Mouse (Mus musculus): ENCODE measurements around the gene Gne.
A peak's percentile ranks its signal among the peaks of the same experiment; 100 is the strongest.
"Not testable (repeated sequence)": the region's sequence is repeated elsewhere in the genome, so short reads cannot be mapped to it uniquely, and the experiment has no call there.

The Gne gene

GRCm38 (mm10) chr4:44072146-44072872 lies 11.7 kb downstream of the Gne start:
- DNase-seq, result peak; percentile 96

- no peak for DNase-seq
Observed at GRCm38 (mm10) chr4:44071741-44072145, 12.2 kb downstream of the Gne start.

- no peak for DNase-seq
Observed at GRCm38 (mm10) chr4:44070641-44071040, 13.3 kb downstream of the Gne start.

- DNase-seq, result no peak
Observed at GRCm38 (mm10) chr4:44069411-44069810, 14.6 kb downstream of the Gne start.

GRCm38 (mm10) chr4:44068736-44069135 lies 15.2 kb downstream of the Gne start:
- peak; percentile 11 for DNase-seq

GRCm38 (mm10) chr4:44066891-44067290 lies 17.1 kb downstream of the Gne start:
- DNase-seq, result no peak

GRCm38 (mm10) chr4:44065355-44066025 lies 18.5 kb downstream of the Gne start:
- DNase-seq, result peak; percentile 88

GRCm38 (mm10) chr4:44062816-44063215 lies 21.2 kb downstream of the Gne start:
- DNase-seq, result no peak

- no peak for DNase-seq
Observed at GRCm38 (mm10) chr4:44062062-44062461, 21.9 kb downstream of the Gne start.

GRCm38 (mm10) chr4:44059674-44060073 lies 24.3 kb downstream of the Gne start:
- no peak for DNase-seq

- DNase-seq, result no peak
Observed at GRCm38 (mm10) chr4:44049812-44050211, 34.2 kb downstream of the Gne start.

- no peak for DNase-seq
Observed at GRCm38 (mm10) chr4:44046066-44046465, 37.9 kb downstream of the Gne start.

- no peak for DNase-seq
Observed at GRCm38 (mm10) chr4:44044685-44045356, 39.2 kb downstream of the Gne start.

GRCm38 (mm10) chr4:44043182-44043581 lies 40.8 kb downstream of the Gne start:
- not testable (repeated sequence) for DNase-seq

- no peak for DNase-seq
Observed at GRCm38 (mm10) chr4:44042429-44042828, 41.5 kb downstream of the Gne start.

GRCm38 (mm10) chr4:44040802-44041201 lies 43.2 kb downstream of the Gne start:
- no peak for DNase-seq

- DNase-seq, result no peak
Observed at GRCm38 (mm10) chr4:44036455-44036854, 47.5 kb downstream of the Gne start.

- DNase-seq, result no peak
Observed at GRCm38 (mm10) chr4:44031521-44031920, 52.5 kb downstream of the Gne start.

- no peak for DNase-seq
Observed at GRCm38 (mm10) chr4:44029661-44030066, 54.3 kb downstream of the Gne start.

GRCm38 (mm10) chr4:44028303-44029135 lies 55.5 kb downstream of the Gne start:
- DNase-seq, result peak; percentile 50

GRCm38 (mm10) chr4:44025570-44025969 lies 58.4 kb downstream of the Gne start:
- DNase-seq, result no peak

- DNase-seq, result no peak
Observed at GRCm38 (mm10) chr4:44024241-44024640, 59.7 kb downstream of the Gne start.

- no peak for DNase-seq
Observed at GRCm38 (mm10) chr4:44023681-44024080, 60.3 kb downstream of the Gne start.

Measured in embryo, embryonic 11 days (tissue).